Mouse (Mus musculus) lung, adult 10 weeks (tissue): ENCODE results near the gene Tyrp1. TPM values are rescaled to one million over a fixed set of nuclear protein-coding genes. Genes with fewer than 3 reads are reported as not detected.

Experiments
- polyA plus RNA-seq: library from polyadenylated mRNA; stranded (reverse); fragments of 350-450 nt; fragmentation: Illumina TruSeq; extraction: RNeasy Lipid Tissue Mini Kit (QIAGEN cat#74804); gene quantifications from one replicate; pipeline ENCODE4 v1.2.3, GENCODE M21; 2014; ENCODE audit warnings: low read depth, low replicate concordance; ENCODE audit not compliant: insufficient read depth

The Tyrp1 gene
- not detected for polyA plus RNA-seq

GRCm38 (mm10) chr4:80834050-80834449, at the start of gene Tyrp1:
Gene Tyrp1 (plus strand): TSS chr4:80834123.

Other genes starting within 250 kb of the Tyrp1 start
- 24.2 TPM for gene Lurap1l, start 76.5 kb downstream of the Tyrp1 start, polyA plus RNA-seq